Comparison of ENCODE assay signal across 9 mouse cellular contexts in genomic region chr2:28592809-28593208, GRCm38 (mm10). TPM values are rescaled to one million over a fixed set of nuclear protein-coding genes. Genes with fewer than 3 reads are reported as not detected.
DNase-seq lines count a peak whose midpoint lies in the region; TF ChIP-seq lines count a peak whose summit lies in the region.
"Had no signal": no experiment of that assay in that cellular context is flagged by ENCODE, and none has a peak within 500 bp of the region (broad histone marks: within the 10 kb centered on the region; RNA-seq: fewer than 3 reads in every experiment).

No protein-coding gene starts in this region.

- H3K4me3 ChIP-seq in heart, adult 2 months: no peak overlapping the region
- H3K4me3 ChIP-seq in ES-E14 (ENCODE audit: insufficient read depth in 1 of 2, low read depth in 1 of 2, low read length in 2 of 2, poor library complexity in 1 of 2, severe bottlenecking in 1 of 2): peak overlapping the region in 1 of 2 experiments; percentile 53; a peak in 1 of 4 replicates
- H3K4me3 ChIP-seq in heart, embryonic 10.5 days: no peak overlapping the region

- no peaks in the 10 kb centered on the region for H3K9me3 ChIP-seq in ES-E14 (ENCODE audit: control insufficient read depth, insufficient read depth, low read depth, low read length)
- no peaks in the 10 kb centered on the region for H3K9me3 ChIP-seq in heart, embryonic 10.5 days

- peak; percentile 89 for TF ChIP-seq CTCF in heart, adult 2 months (IDR thresholded peaks at IDR 0.05)

- peak; percentile 56 for DNase-seq in heart, adult 2 months
- no peak for DNase-seq in heart, adult 11 months
- DNase-seq in ES-E14 (ENCODE audit: low read depth, low spot score): peak; percentile 59
- peak; percentile 51 for DNase-seq in cerebellum, adult 9-10 months
- peak; percentile 88 for DNase-seq in heart, embryonic 10.5 days (ENCODE audit: low spot score)
- peak; percentile 34 to 37 for DNase-seq in layer of hippocampus, postnatal 14 days (ENCODE audit: low spot score in 2 of 2)
- DNase-seq in monocyte, adult 2 months (ENCODE audit: low read depth in 1 of 2, low spot score in 2 of 2): peak; percentile 38 to 70
- peak; percentile 80 for DNase-seq in testis, postnatal 10 days (ENCODE audit: low spot score)

- no peak for TF ChIP-seq POLR2A in heart, adult 2 months (IDR thresholded peaks at IDR 0.05; ENCODE audit: insufficient read depth, low read depth, low read length)

- TF ChIP-seq EP300 in heart, adult 2 months (IDR thresholded peaks at IDR 0.05; ENCODE audit: insufficient read depth, low read depth, low read length): 0 out of 2 replicates have a peak, but pooled peaks have one; percentile 26

- H3K27ac ChIP-seq in heart, adult 2 months: no peak overlapping the region
- H3K27ac ChIP-seq in ES-E14 (ENCODE audit: insufficient read depth, low read depth, low read length, poor library complexity, severe bottlenecking): no peak overlapping the region
- H3K27ac ChIP-seq in heart, embryonic 10.5 days: no peak overlapping the region

- 6% methylated on average over 15 of the region's 15 CpGs for WGBS in heart, adult 2 months
- WGBS in heart, embryonic 10.5 days: 5% methylated on average over 15 of the region's 15 CpGs

- H3K4me1 ChIP-seq in heart, adult 2 months (ENCODE audit: control insufficient read depth, insufficient read depth, low read length): no peaks in the 10 kb centered on the region
- H3K4me1 ChIP-seq in ES-E14 (ENCODE audit: control insufficient read depth in 2 of 2, insufficient read depth in 2 of 2, low read length in 2 of 2, poor library complexity in 1 of 2): peaks cover 0 to 4% of the 10 kb centered on the region in 2 experiments; a peak in 1 of 4 replicates
- peaks cover 7% of the 10 kb centered on the region for H3K4me1 ChIP-seq in heart, embryonic 10.5 days

- no peaks in the 10 kb centered on the region for H3K36me3 ChIP-seq in heart, adult 2 months (ENCODE audit: control insufficient read depth, insufficient read depth, low read length)
- no peaks in the 10 kb centered on the region for H3K36me3 ChIP-seq in ES-E14 (ENCODE audit: control insufficient read depth, insufficient read depth, low read length, poor library complexity, severe bottlenecking)
- no peaks in the 10 kb centered on the region for H3K36me3 ChIP-seq in heart, embryonic 10.5 days

- no peaks in the 10 kb centered on the region; the same call in 1 of the 2 replicates for H3K27me3 ChIP-seq in heart, adult 2 months (ENCODE audit: control insufficient read depth, insufficient read depth, low read length)
- H3K27me3 ChIP-seq in heart, embryonic 10.5 days (ENCODE audit: insufficient read depth, poor library complexity, severe bottlenecking): peaks cover 18% of the 10 kb centered on the region; the same call in 1 of the 2 replicates

- no peak overlapping the region for H3K9ac ChIP-seq in heart, adult 2 months (ENCODE audit: low read depth, low read length)
- H3K9ac ChIP-seq in ES-E14 (ENCODE audit: insufficient read depth, low read depth, low read length, poor library complexity, severe bottlenecking): no peak overlapping the region

- in situ Hi-C loops in ES-E14 (cut with MboI; ENCODE audit: low sequenced_read_pairs in 2 of 2, unreplicated experiment in 2 of 2): no loop called here

- H3K79me2 ChIP-seq in heart, adult 2 months (replicated peaks; ENCODE audit: control insufficient read depth, insufficient read depth, low read length): no peaks in the 10 kb centered on the region

- intact Hi-C loops in heart, adult 2 months (cut with DNase I): loop anchor here (1.0 kb wide), 1 partner anchor 29 kb away; no protein-coding TSS in a partner anchor

TF ChIP-seq in ES-E14, 5 proteins besides CTCF, POLR2A, EP300 and RAD21:
- TF ChIP-seq MAFK (IDR thresholded peaks at IDR 0.05; ENCODE audit: insufficient read depth, low read depth, low read length) (no peak), CHD2 (IDR thresholded peaks at IDR 0.05; ENCODE audit: low read depth, low read length) (no peak), ZC3H11A (IDR thresholded peaks at IDR 0.05; ENCODE audit: borderline replicate concordance, low read depth, low read length) (no peak), ZNF384 (IDR thresholded peaks at IDR 0.05; ENCODE audit: low read depth, low read length) (no peak)

RNA-seq across cellular contexts. Expression of gene Gtf3c5, which starts 9.3 kb away (rescaled TPM):
- 10 to 100 TPM; 11.0 to 12.2 TPM for total RNA-seq in heart, adult 2 months (2021)
- polyA plus RNA-seq in heart, adult 2 months (2012; rRNA removed): 14.3 and 21.9 TPM in 2 replicates
- total RNA-seq in ES-E14 (2012; rRNA removed): 20.0 and 22.6 TPM in 2 replicates
- 37.0 and 45.2 TPM in 2 replicates for polyA plus RNA-seq in heart, embryonic 10.5 days (2016; fragmentation: Nextera tagmentation; extraction: Ambion mirVana)
- total RNA-seq in layer of hippocampus, postnatal 14 days (2021): 10 to 100 TPM; 17.0 to 18.1 TPM

RNA-seq across cellular contexts. Expression of gene Gfi1b, which starts 29.0 kb away (rescaled TPM):
- total RNA-seq in heart, adult 2 months (2021): not detected
- 0.12 TPM in 2 replicates for polyA plus RNA-seq in heart, adult 2 months (2012; rRNA removed)
- total RNA-seq in ES-E14 (2012; rRNA removed): not detected in 2 replicates
- polyA plus RNA-seq in heart, embryonic 10.5 days (2016; fragmentation: Nextera tagmentation; extraction: Ambion mirVana): 11.0 and 12.2 TPM in 2 replicates
- total RNA-seq in layer of hippocampus, postnatal 14 days (2021): not detected
- total RNA-seq: left cerebral cortex, postnatal 14 days had no signal

RNA-seq across cellular contexts. Expression of gene Cel, which starts 29.6 kb away (rescaled TPM):
- total RNA-seq in heart, adult 2 months (2021): not detected
- polyA plus RNA-seq in heart, adult 2 months (2012; rRNA removed): not detected in 2 replicates
- total RNA-seq in ES-E14 (2012; rRNA removed): not detected in 2 replicates
- polyA plus RNA-seq in heart, embryonic 10.5 days (2016; fragmentation: Nextera tagmentation; extraction: Ambion mirVana): not detected in 2 replicates
- not detected for total RNA-seq in layer of hippocampus, postnatal 14 days (2021)
- total RNA-seq: left cerebral cortex, postnatal 14 days had no signal

RNA-seq across cellular contexts. Expression of gene Tsc1, which starts 48.2 kb away (rescaled TPM):
- total RNA-seq in heart, adult 2 months (2021): 10 to 100 TPM; 24.9 to 29.3 TPM
- polyA plus RNA-seq in heart, adult 2 months (2012; rRNA removed): 11.5 and 22.7 TPM in 2 replicates
- total RNA-seq in ES-E14 (2012; rRNA removed): 14.9 and 18.3 TPM in 2 replicates
- polyA plus RNA-seq in heart, embryonic 10.5 days (2016; fragmentation: Nextera tagmentation; extraction: Ambion mirVana): 17.8 and 23.8 TPM in 2 replicates
- 10 to 100 TPM; 39.7 to 43.6 TPM for total RNA-seq in layer of hippocampus, postnatal 14 days (2021)
